Mouse (Mus musculus) liver, embryonic 14.5 days (tissue): ENCODE results near the gene Hoxb8. TPM values are rescaled to one million over a fixed set of nuclear protein-coding genes. Genes with fewer than 3 reads are reported as not detected.

Experiments used
- ATAC-seq: fragments of 200-750 bp; cut with Nextera tagmentation; 2 replicates; pipeline ENCODE4 v1.8.0; 2017; ENCODE audit warnings: moderate number of reproducible peaks, mild to moderate bottlenecking, moderate library complexity; ENCODE audit not compliant: insufficient read depth
- DNase-seq, 3 experiments: peaks; one replicate each; pipeline ENCODE4 v3.0.0-alpha.2; 2012 to 2013; ENCODE audit warnings: low read depth in 3 of 3, low spot score in 3 of 3
- H3K27ac ChIP-seq: fragments of 300-500 bp; sonication (generic); 2 replicates; pipeline ENCODE4 v1.5.1; 2014; ENCODE audit warnings: moderate library complexity, mild to moderate bottlenecking, control low read depth, inconsistent platforms
- H3K27me3 ChIP-seq: fragments of 300-500 bp; sonication (generic); 2 replicates; pipeline ENCODE4 v1.6.1; 2014; ENCODE audit warnings: mild to moderate bottlenecking, low read length, moderate library complexity; ENCODE audit not compliant: control insufficient read depth, insufficient read depth
- H3K36me3 ChIP-seq: fragments of 300-500 bp; sonication (generic); replicated peaks from 2 replicates; pipeline ENCODE4 v1.6.1; 2014; ENCODE audit warnings: low read depth; ENCODE audit not compliant: control insufficient read depth, insufficient read depth
- H3K4me1 ChIP-seq, 2 experiments: fragments of 200-500 bp in 1 of 2; fragments of 300-500 bp in 1 of 2; sonication (generic) in 1 of 2; replicated peaks; 2 replicates each; pipeline ENCODE4 v1.6.1; 2012 to 2014; ENCODE audit warnings: antibody characterized with exemption in 1 of 2, inconsistent platforms in 1 of 2, low read length in 1 of 2; ENCODE audit not compliant: control insufficient read depth in 2 of 2, insufficient read depth in 2 of 2
- H3K4me2 ChIP-seq: fragments of 300-500 bp; sonication (generic); 2 replicates; pipeline ENCODE4 v1.6.1; 2014; ENCODE audit warnings: low read depth, mild to moderate bottlenecking, control low read depth, moderate library complexity
- H3K4me3 ChIP-seq, 2 experiments: fragments of 200-500 bp in 1 of 2; fragments of 300-500 bp in 1 of 2; sonication (generic) in 1 of 2; 2 replicates each; pipeline ENCODE4 v1.5.1; 2012 to 2014; ENCODE audit warnings: low read depth in 2 of 2, low read length in 2 of 2, mild to moderate bottlenecking in 2 of 2, control low read depth in 1 of 2, inconsistent platforms in 1 of 2, moderate library complexity in 1 of 2; ENCODE audit not compliant: insufficient read depth in 1 of 2
- H3K9ac ChIP-seq: fragments of 300-500 bp; sonication (generic); replicated peaks from 2 replicates; pipeline ENCODE4 v1.6.1; 2014; ENCODE audit warnings: mild to moderate bottlenecking, control low read depth, moderate library complexity
- H3K9me3 ChIP-seq: fragments of 300-500 bp; sonication (generic); 2 replicates; pipeline ENCODE4 v1.6.1; 2016; ENCODE audit warnings: low read length, mixed read lengths; ENCODE audit not compliant: control insufficient read depth
- CTCF ChIP-seq: IDR thresholded peaks from 2 replicates; pipeline ENCODE4 v1.5.1; 2016; ENCODE audit warnings: antibody characterized with exemption, low read depth, control low read depth
- EP300 ChIP-seq: IDR thresholded peaks from 2 replicates; pipeline ENCODE4 v1.6.1; 2016; ENCODE audit warnings: antibody characterized with exemption, low read depth
- WGBS: fragments of 180-500 bp; shearing (Covaris S2); extraction: QIAGEN DNeasy Blood & Tissue Kit; methylation state at CpG from one replicate; pipeline ENCODE4 v1.1.7; 2014; ENCODE audit not compliant: insufficient replicate concordance; 5-methylcytosine and 5-hydroxymethylcytosine counted together
- polyA plus RNA-seq, 2 experiments: library from polyadenylated mRNA; depleted of rRNA in 1 of 2; stranded (reverse) in 1 of 2; unstranded in 1 of 2; fragments of >200 nt; fragmentation: Nextera tagmentation in 1 of 2; extraction: Ambion mirVana in 1 of 2; gene quantifications; 2 replicates each; pipeline versions ENCODE4 v1.2.1 to v1.2.3; 2012 to 2014

Hoxb8 gene
- polyA plus RNA-seq, 2 experiments = 0.03 TPM; not detected in 1

DNA sequence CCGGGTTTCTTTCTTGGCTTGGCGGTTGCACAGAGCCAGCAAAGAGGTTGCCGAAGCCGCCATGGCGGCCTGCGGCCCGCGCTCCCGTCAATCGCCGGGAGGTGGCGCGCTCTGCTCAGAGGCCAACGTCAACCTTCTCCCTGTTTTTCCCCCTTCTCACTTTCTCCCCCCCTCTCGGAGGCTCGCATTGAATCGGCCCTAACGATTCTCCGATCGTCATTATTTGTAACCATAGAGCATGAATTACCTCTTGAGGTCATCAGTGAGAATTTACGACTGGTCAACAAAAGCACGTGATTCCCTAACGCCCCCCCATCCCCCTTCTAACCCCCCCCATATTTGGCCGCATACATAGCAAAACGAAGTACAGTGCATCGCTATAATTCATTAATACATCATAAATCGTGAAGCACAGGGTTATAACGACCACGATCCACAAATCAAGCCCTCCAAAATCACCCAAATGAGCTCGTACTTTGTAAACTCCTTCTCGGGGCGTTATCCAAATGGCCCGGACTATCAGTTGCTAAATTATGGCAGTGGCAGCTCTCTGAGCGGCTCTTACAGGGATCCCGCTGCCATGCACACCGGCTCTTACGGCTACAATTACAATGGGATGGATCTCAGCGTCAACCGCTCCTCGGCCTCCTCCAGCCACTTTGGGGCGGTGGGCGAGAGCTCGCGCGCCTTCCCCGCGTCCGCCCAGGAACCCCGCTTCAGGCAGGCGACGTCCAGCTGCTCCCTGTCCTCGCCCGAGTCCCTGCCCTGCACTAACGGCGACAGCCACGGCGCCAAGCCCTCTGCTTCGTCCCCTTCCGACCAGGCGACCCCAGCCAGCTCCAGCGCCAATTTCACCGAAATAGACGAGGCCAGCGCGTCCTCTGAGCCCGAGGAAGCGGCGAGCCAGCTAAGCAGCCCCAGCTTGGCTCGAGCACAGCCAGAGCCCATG lies 21.7 kb downstream of the Hoxb8 start, which contains the start of gene Hoxb5:
Gene Hoxb5 (plus strand): TSS at position 186 of the 949 bp plus-strand sequence.
- no peaks in the 10 kb centered on the region for H3K9me3 ChIP-seq
- TF ChIP-seq CTCF (peak; percentile 79), EP300 (no peak)
- no peak within 1 kb of the TSS for H3K27ac ChIP-seq
- under 1% methylated on average over 69 of the region's 69 CpGs for WGBS
- H3K9ac ChIP-seq = no peak within 1 kb of the TSS
- H3K36me3 ChIP-seq = no peaks in the 10 kb centered on the region
- H3K27me3 ChIP-seq = peaks cover 97% of the 10 kb centered on the region
- peak within 1 kb of the TSS; percentile 29 for H3K4me2 ChIP-seq
- no peaks in the 10 kb centered on the region for H3K4me1 ChIP-seq
- ATAC-seq = no peak
- H3K4me3 ChIP-seq = peak within 1 kb of the TSS; percentile 0 to 16; a peak in 3 of 4 replicates
- DNase-seq = no peak

DNA sequence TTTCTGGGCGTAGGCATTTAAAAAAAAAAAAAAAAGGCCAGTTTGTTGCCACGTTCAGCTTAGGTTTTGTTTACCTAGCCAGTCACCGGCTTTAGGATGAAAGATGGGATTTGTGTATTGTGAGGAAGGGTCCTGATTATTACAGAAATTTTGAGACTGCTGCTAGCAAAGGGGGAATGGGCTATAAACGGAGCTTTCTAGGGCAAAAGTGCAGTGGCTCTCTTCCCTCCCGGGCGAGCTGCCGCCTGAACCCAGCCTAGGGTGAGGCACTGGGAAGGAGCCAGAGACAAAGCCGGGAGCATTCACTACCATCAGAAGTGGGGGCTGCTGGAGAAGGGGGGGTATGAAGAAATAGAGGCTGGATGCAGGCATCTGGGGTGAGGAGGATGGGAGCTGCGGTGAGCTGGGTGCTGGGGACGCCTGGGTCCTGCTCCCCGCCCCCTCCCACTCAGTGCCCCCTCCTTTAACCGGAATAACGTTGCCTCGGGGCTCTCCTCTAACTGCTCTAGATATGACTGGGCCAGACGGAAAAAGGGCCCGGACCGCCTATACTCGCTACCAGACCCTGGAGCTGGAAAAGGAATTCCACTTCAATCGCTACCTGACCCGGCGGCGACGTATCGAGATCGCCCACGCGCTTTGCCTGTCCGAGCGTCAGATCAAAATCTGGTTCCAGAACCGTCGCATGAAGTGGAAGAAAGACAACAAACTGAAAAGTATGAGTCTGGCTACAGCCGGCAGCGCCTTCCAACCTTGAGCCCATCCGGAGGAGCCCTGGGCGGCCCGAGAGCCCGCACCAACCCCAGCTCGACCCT lies 22.9 kb downstream of the Hoxb8 start:
- DNase-seq (no peak), ATAC-seq (no peak)
- WGBS = 7% methylated on average over 38 of the region's 38 CpGs
- Histone ChIP-seq H3K27me3 (peaks cover 95% of the 10 kb centered on the region), H3K4me3 (no peak overlapping the region), H3K27ac (no peak overlapping the region), H3K4me2 (no peak overlapping the region; the same call in 1 of the 2 replicates), H3K4me1 (no peaks in the 10 kb centered on the region), H3K9ac (no peak overlapping the region), H3K9me3 (no peaks in the 10 kb centered on the region), H3K36me3 (no peaks in the 10 kb centered on the region)
- TF ChIP-seq EP300 = no peak
- TF ChIP-seq CTCF = no peak

DNA sequence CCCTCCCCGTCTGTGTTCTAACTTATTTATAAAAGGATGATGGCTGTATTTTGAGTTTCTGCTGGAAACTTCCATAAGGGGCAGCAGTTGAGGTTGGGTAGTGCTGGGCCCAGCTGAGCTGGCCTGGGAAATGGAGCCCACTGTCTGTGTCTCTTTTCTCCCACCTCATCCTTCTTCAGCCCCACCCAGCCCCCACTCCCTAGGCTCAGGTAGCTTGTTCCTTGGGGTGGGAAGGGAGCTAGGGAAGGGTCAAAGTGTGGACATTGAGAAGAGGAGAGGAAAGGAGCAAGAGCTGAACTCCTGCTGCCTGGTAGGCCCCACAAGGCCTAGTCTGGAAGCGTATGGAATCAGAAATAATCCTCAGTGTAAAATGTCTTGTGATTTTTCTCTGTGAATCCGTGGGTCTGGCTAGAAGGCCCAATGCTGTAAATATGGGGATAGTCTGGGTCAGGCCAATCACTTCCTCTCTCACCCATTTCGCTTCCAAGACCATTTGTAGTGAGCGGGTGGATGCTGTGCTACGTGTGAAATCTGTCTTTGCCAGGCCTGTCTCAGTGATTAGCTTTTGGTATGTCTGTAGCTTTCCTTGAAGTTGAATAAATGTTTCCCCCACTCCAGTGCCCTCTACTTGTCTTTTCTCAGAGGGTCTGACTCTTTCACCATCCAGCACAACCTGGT lies 23.9 kb downstream of the Hoxb8 start:
- Histone ChIP-seq H3K36me3 (no peaks in the 10 kb centered on the region), H3K9ac (no peak overlapping the region), H3K4me1 (no peaks in the 10 kb centered on the region), H3K4me2 (no peak overlapping the region), H3K27ac (no peak overlapping the region), H3K9me3 (no peaks in the 10 kb centered on the region), H3K4me3 (no peak overlapping the region), H3K27me3 (peaks cover 95% of the 10 kb centered on the region)
- DNase-seq = no peak
- 49% methylated on average over 6 of the region's 6 CpGs for WGBS
- ATAC-seq = no peak
- TF ChIP-seq EP300 (no peak), CTCF (no peak)

DNA sequence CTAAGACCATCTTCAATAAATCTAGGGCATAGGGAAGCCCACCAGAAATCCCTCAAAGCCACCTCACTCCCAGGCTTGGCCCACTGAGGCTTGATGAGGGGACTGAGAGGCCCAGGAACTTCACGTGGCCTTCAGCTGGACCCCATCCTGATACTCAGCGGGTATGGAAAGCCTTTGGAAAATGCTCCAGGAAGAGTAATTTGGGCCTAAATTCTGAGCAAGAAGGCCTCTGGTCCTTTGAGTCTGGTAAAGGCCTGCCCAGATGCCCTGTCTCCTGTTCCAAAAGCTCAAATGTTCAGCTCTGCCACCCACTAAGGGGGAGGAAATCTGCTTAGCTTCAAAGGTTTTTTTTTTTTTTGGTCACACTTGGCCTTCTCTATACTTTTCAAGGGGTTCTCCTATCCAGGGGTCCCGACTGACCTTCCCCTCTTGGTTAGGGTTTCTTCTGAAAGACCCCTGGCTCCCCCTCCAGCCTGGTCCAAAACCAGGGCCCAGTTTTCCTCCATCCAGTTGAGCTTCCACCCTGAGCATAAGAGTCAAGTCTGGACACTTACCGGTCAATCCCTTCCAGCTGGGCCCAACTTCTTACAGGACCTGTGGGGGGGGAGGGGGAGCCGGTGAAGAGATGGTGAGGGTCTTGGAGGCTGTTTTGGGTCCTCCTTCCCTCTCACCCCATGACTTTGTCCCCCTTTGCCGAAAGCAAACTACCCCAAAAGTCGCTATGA lies 24.6 kb downstream of the Hoxb8 start:
- peaks cover 95% of the 10 kb centered on the region for H3K27me3 ChIP-seq
- TF ChIP-seq CTCF = no peak
- no peak for TF ChIP-seq EP300
- ATAC-seq (no peak), DNase-seq (no peak)
- 31% methylated on average over 7 of the region's 7 CpGs for WGBS
- no peaks in the 10 kb centered on the region for H3K36me3 ChIP-seq
- no peak overlapping the region for H3K27ac ChIP-seq
- H3K9ac ChIP-seq = no peak overlapping the region
- no peaks in the 10 kb centered on the region for H3K9me3 ChIP-seq
- no peaks in the 10 kb centered on the region for H3K4me1 ChIP-seq
- no peak overlapping the region for H3K4me3 ChIP-seq
- H3K4me2 ChIP-seq = no peak overlapping the region
